Mouse (Mus musculus): ENCODE results near the gene Sfmbt1.

- TF ChIP-seq CTCF (IDR thresholded peaks at IDR 0.05; ENCODE audit: low read depth), result peak; percentile 54
- TF ChIP-seq EP300 (IDR thresholded peaks at IDR 0.05; ENCODE audit: low read depth), result no peak
Observed at GRCm38 (mm10) chr14:30857990-30858389, 143.3 kb downstream of the Sfmbt1 start.

Data from liver, embryonic 14.5 days (tissue).